In the genomic region with DNA sequence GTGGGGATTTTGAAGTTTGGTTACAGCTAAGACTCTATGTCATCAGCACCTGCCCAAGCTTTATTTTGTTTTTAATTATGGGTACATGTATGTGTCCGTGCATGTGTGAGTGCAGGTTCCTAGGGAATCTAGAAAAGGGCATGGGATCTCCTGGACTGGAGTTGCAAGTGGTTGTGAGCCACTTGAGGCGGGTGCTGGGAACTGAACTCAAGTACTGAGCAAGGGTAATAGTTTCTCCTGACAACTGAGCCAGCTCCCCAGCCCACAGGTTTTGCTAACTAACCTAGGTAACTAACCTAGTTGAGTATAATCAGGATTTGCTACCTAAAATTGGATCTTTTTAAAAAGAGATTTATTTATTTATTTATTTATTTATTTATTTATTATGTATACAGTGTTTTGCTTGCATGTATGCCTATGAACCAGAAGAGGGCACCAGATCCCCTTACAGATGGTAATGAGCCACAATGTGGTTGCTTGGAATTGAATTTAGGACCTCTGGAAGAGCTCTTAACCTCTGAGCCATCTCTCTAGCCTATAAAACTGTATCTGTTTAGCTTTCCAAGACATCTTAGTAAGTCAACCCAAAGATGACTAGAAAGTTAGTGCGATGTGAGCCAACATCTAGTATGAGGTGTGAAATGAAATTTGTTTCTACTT, we compare ENCODE assay signal across 9 mouse cellular contexts. TPM values are rescaled to one million over a fixed set of nuclear protein-coding genes. Genes with fewer than 3 reads are reported as not detected.
DNase-seq lines count a peak whose midpoint lies in the region; ATAC-seq lines count a peak whose summit lies in the region.
"Had no signal": no experiment of that assay in that cellular context is flagged by ENCODE, and none has a peak within 500 bp of the region (broad histone marks: within the 10 kb centered on the region; RNA-seq: fewer than 3 reads in every experiment).

No protein-coding gene starts in this region.

- H3K4me1 ChIP-seq in hindbrain, embryonic 14.5 days (replicated peaks; ENCODE audit: control insufficient read depth, insufficient read depth, low read length) = no peaks in the 10 kb centered on the region
- H3K4me1 ChIP-seq in hindbrain, embryonic 12.5 days = no peaks in the 10 kb centered on the region
- H3K4me1 ChIP-seq: limb, embryonic 13.5 days had no signal

- no peak overlapping the region for H3K9ac ChIP-seq in hindbrain, embryonic 14.5 days
- no peak overlapping the region for H3K9ac ChIP-seq in hindbrain, embryonic 12.5 days
- H3K9ac ChIP-seq: limb, embryonic 13.5 days had no signal

- no peaks in the 10 kb centered on the region for H3K27me3 ChIP-seq in hindbrain, embryonic 14.5 days (ENCODE audit: control insufficient read depth, insufficient read depth, low read length)
- H3K27me3 ChIP-seq in hindbrain, embryonic 12.5 days = no peaks in the 10 kb centered on the region

- peak; percentile 46; the same call in 1 of the 2 replicates for ATAC-seq in hindbrain, embryonic 14.5 days (ENCODE audit: low FRiP score)
- no peak for ATAC-seq in hindbrain, embryonic 12.5 days (ENCODE audit: low FRiP score)
- ATAC-seq in CD4-positive, CD25-positive, alpha-beta regulatory T cell, adult 4 months = peak; percentile 80

- intact Hi-C loops in heart, postnatal 36 days (cut with DNase I) = loop anchor here (5.0 kb wide), 1 partner anchor 698 kb away; no protein-coding TSS in a partner anchor
- intact Hi-C loops in gastrocnemius, postnatal 14 days (cut with DNase I; ENCODE audit: low total_unique reads) = loop anchor here (10.0 kb wide), 1 partner anchor 75 kb away; a partner anchor contains a TSS

- WGBS in hindbrain, embryonic 14.5 days = 79% methylated on average over 3 of the region's 3 CpGs
- WGBS in hindbrain, embryonic 12.5 days = 78% methylated on average over 3 of the region's 3 CpGs

- H3K36me3 ChIP-seq in hindbrain, embryonic 14.5 days (replicated peaks; ENCODE audit: control insufficient read depth, insufficient read depth) = no peaks in the 10 kb centered on the region
- H3K36me3 ChIP-seq in hindbrain, embryonic 12.5 days = no peaks in the 10 kb centered on the region
- H3K36me3 ChIP-seq: limb, embryonic 13.5 days had no signal

- H3K4me3 ChIP-seq in hindbrain, embryonic 14.5 days (replicated peaks; ENCODE audit: low read length) = no peak overlapping the region
- H3K4me3 ChIP-seq in hindbrain, embryonic 12.5 days = no peak overlapping the region
- H3K4me3 ChIP-seq: limb, embryonic 13.5 days had no signal

- no peak overlapping the region for H3K27ac ChIP-seq in hindbrain, embryonic 14.5 days
- no peak overlapping the region for H3K27ac ChIP-seq in hindbrain, embryonic 12.5 days
- H3K27ac ChIP-seq: limb, embryonic 13.5 days had no signal

- peak; percentile 71 for DNase-seq in hindbrain, embryonic 14.5 days (ENCODE audit: low spot score)
- peak; percentile 38 for DNase-seq in c-Kit-positive CD71-positive TER-119-positive erythroid progenitor cells, embryonic 14.5 days (ENCODE audit: low spot score)
- peak; percentile 66 for DNase-seq in mesoderm, embryonic 11.5 days (ENCODE audit: low read depth, low spot score)
- no peak for DNase-seq in yolk sac, embryonic 10.5 days (ENCODE audit: low spot score)
- no peak for DNase-seq in heart, postnatal 36 days
- DNase-seq in gastrocnemius, postnatal 14 days = no peak

- no peak overlapping the region for H3K4me2 ChIP-seq in hindbrain, embryonic 14.5 days (replicated peaks)
- no peak overlapping the region for H3K4me2 ChIP-seq in hindbrain, embryonic 12.5 days (replicated peaks)
- H3K4me2 ChIP-seq: limb, embryonic 13.5 days had no signal

- H3K9me3 ChIP-seq in hindbrain, embryonic 14.5 days (ENCODE audit: control insufficient read depth, low read length) = no peaks in the 10 kb centered on the region
- no peaks in the 10 kb centered on the region for H3K9me3 ChIP-seq in hindbrain, embryonic 12.5 days (replicated peaks)
- H3K9me3 ChIP-seq: limb, embryonic 13.5 days had no signal

RNA-seq across cellular contexts. Expression of a gene that starts 13.4 kb away (rescaled TPM):
- 68.5 and 79.1 TPM in 2 replicates for polyA plus RNA-seq in hindbrain, embryonic 14.5 days (2014; fragmentation: Nextera tagmentation; extraction: Ambion mirVana)
- 88.6 and 88.9 TPM in 2 replicates for polyA plus RNA-seq in hindbrain, embryonic 12.5 days (2016; fragmentation: Nextera tagmentation; extraction: Ambion mirVana)
- polyA plus RNA-seq in CD4-positive, CD25-positive, alpha-beta regulatory T cell, adult 4 months (2017; shearing (Covaris generic)) = 10 to 100 TPM in 1 of 2 experiments, 1 to 10 TPM in 1; 6.4 to 10.0 TPM
- total RNA-seq in heart, postnatal 36 days (2021) = 100 to 1,000 TPM; 208 to 215 TPM
- 100 to 1,000 TPM; 112 to 120 TPM for total RNA-seq in gastrocnemius, postnatal 14 days (2021)

RNA-seq across cellular contexts. Expression of a gene that starts 31.2 kb away (rescaled TPM):
- polyA plus RNA-seq in hindbrain, embryonic 14.5 days (2014; fragmentation: Nextera tagmentation; extraction: Ambion mirVana) = 14.1 and 14.6 TPM in 2 replicates
- polyA plus RNA-seq in hindbrain, embryonic 12.5 days (2016; fragmentation: Nextera tagmentation; extraction: Ambion mirVana) = 14.7 and 16.2 TPM in 2 replicates
- polyA plus RNA-seq in CD4-positive, CD25-positive, alpha-beta regulatory T cell, adult 4 months (2017; shearing (Covaris generic)) = 10 to 100 TPM; 10.2 to 10.7 TPM
- 10 to 100 TPM; 24.0 to 26.8 TPM for total RNA-seq in heart, postnatal 36 days (2021)
- total RNA-seq in gastrocnemius, postnatal 14 days (2021) = 10 to 100 TPM; 25.8 to 29.9 TPM

Comparison
In these comparisons a context has a peak if more than half of its experiments do, and no peak if none do; other contexts are left out.
1. DNase-seq: peak in hindbrain, embryonic 14.5 days (single experiment), c-Kit-positive CD71-positive TER-119-positive erythroid progenitor cells, embryonic 14.5 days (single experiment) and mesoderm, embryonic 11.5 days (single experiment); none in yolk sac, embryonic 10.5 days (single experiment), heart, postnatal 36 days (0 of 2) and gastrocnemius, postnatal 14 days (single experiment).